Mouse (Mus musculus) NIH3T3 (cell line): Measurements from ENCODE around the gene Fgf11.
A peak's percentile ranks its signal among the peaks of the same experiment; 100 is the strongest.

ENCODE experiments used
- DNase-seq: peaks from one replicate; pipeline ENCODE4 v3.0.0-alpha.2; 2012; ENCODE audit warnings: low read depth

The Fgf11 gene

DNA sequence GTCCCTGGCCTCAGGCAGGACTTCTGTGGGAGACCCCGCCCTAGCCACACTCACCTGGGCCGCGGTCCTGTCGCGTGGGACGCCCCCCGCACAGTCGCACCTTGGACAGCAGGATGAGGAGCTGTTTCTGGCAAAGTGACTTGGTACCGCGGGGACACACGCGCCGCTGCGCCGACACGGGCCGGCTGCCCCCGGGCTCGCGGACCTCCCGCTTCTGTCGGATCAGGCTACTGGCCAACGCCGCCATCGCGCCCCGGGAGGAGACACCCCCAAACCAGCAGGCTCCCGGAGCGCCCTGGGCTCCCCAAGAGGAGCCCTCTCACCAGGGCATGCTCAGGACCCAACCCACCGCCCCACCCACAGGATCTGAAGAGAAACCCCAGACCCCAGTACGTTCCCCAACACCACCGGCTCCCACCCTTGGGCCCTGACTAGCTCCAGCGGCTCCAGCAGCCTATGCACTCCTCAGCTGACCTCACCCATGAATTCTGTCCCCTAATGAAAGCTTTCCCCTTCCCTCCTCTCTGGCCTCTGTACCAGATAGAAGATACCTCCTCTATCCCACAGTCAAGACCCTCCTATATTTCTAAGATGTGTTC is at the start of gene Fgf11:
Fgf11 (minus strand) TSS at position 479 of the 599 bp plus-strand sequence.
- no peak for DNase-seq

DNA sequence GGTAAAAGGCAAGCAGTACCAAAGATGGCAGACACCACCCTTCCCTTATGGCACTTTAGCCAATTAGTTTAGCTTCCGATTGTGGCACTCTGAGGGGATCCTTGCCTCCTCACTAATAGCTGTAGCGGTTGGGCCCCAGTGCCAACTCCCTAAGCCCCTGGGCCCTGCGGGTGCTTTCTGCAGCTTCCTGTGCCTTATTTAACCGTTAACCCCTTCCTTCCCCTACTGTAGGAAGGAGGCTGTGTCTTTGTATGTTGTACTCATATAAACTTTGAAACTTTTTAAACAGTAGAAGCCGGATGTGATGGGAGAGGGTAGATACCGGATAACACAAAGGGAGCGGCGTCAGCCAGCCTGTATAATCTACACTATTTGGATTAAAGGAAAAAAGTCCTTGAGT is 49.1 kb upstream of the Fgf11 start:
- DNase-seq = no peak

DNA sequence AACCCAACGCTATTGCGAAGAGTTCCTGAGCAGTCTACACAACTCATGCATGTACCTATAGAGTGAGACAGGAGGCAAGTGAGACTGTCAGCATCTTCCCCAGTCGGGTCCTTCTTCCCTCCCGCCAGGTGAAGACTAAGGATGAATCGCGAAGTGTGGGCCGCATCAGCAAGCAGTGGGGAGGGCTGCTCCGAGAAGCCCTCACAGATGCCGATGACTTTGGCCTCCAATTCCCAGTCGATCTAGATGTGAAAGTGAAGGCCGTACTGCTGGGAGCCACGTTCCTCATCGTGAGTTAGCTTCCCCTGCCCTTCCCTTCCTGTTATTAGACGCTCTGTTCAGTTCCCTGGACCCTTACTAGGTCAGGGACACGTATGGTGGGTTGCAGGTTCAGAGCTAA is 48.2 kb upstream of the Fgf11 start:
- no peak for DNase-seq

DNA sequence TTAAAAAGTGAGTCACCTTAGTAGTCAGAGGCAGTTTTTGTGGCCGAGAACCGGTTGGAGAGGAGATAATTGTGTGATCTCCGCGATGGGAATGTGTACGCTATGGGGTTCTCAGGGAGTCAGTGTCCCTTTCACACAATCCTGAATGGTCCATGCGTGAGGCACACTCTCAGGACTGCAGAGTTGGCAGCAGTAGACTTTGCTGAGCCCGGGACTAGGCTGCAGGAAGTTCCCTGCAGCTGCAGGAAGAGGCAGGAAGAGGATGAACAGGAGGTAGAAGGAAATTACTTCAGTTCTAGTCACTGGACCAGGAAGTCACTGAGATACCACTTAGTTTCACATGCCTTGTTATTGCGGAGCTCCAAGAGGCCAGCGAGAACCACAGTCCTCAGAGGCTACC is 47.5 kb upstream of the Fgf11 start:
- DNase-seq = no peak

DNA sequence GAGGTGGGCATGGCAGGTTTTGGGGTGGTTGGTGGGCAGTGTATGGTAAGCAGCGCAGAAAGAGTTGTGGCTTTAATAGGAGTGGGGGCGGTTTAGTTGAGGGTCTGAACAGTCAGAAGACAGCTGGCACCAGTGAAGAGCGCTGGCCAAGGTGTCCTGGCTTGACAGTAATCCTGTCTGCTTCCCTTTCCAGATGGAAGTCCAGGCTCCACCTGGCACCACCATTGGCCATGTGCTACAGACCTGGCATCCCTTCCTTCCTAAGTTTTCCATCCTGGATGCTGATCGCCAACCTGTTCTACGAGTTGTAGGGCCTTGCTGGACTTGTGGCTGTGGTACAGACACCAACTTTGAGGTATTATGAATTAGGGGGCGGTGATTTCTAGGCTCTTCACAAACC is 46.4 kb upstream of the Fgf11 start:
- no peak for DNase-seq

DNA sequence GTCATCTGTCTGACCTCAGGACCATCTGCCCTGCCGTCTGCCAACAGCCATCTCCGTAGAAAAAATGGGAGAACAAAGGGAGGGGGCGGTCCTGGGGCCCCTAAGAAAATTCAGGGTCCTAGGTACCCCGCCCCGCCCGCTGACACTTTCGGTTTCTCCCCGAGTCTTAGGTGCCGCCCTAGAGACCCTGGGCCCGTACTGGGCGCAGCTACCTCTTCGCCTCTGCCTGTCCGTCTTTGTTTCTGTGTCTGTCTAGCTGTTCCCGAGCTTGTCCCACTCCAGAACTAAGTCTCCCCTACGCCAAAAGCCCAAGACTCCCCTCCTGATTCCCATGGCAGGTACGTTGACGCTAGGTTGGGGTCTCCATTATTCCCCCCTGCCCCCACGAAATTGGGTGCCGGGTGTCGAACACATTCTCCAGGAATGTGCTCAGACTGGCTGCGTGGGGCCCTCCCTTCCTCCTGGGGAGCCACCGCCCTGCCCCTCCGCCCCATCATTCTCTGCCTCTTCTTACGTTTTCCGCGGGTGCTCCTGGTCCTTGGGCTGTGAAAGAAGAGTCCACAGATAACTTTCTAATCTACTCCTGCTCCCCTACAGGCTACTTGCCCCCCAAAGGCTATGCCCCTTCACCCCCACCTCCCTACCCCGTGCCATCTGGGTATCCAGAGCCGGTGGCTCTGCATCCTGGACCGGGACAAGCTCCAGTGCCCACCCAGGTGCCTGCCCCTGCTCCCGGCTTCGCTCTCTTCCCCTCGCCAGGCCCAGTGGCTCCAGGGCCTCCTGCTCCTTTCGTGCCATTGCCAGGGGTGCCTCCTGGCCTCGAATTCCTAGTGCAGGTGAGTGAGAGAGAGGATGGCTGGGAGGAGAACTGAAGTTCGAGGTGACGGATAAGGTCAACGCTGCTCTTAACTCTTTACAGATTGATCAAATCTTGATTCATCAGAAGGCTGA is 45.4 kb upstream of the Fgf11 start:
- DNase-seq = peak; percentile 73

DNA sequence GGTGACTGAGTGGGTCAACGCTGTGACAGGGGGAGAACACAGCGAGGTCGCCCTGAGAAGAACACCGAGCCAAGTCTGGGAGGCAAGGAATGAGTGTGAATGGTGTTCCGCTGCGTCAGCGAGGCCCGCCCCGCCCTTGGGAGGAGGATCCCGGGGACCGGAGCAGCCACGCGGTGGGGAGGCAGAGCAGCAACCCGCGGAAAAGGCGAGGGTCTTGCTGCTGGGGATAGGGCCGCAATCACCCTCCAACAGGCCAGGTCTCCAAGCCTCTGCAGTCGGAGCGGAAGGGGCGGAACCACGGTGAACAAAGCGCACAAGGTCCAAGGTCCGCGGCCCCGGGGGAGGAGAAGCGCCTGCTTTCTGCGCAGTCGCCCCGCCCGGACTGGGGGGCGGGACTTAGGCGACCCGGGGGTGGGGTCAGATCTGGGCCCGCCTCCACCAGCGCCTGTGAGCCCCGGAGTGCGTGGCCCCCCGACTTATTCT is 44.6 kb upstream of the Fgf11 start, which contains the start of gene Plscr3:
Plscr3 (plus strand) TSS at position 179 of the 483 bp plus-strand sequence.
- peak; percentile 94 for DNase-seq

DNA sequence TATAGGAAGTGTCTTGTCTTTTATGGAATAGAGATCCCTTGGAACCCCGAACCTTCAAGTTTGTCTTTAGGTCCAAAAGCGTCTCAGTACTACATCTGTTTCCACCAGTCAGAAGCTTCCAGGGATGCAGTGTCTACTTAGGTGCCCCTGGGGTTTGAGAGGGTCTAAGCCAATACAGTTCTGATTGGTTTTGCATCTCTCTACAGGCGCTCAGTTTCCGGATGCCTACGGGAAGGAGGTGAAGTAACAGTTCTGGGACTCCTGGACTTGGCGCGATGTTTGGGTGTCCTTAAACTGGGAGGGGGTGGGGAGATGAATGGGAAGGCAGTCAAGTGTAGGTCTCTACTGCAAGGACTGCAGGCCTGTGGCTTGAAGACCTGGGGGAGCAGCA is 37.1 kb upstream of the Fgf11 start:
- peak; percentile 69 for DNase-seq

DNA sequence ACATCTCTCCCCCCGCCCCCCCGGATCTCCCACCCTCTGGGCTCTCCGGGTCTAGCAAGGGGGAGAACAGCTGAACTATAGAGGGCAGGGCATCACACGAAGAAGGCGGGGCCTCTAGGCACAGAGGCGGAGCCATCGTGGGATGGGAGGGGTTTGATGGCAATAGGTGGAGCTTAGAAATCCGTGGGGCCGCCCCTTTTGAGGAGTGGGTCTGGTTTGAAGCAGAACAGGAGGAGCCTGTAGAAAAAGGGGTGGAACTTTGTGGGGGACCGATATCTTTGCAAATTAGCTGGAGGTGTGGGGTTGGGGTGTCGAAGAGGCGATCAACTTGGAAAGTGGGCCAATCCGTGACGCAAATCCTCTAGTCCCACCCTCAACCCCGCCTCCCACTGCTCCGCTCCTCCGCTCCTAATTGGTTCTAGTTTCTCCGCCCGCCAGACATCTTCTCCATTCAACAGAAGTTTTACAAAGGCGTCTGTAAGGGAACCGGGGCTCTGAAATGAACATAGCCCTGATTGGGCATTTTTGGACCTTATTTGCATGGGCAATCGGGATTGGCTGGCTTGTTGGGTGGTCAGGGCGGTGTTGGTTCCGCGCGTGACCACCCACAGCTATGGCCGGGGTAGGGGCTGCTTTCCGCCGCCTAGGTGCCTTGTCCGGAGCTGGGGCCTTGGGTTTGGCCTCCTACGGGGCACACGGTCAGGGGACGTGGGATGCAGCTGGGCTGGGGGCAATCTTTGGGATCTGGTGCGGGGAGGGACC is 36.5 kb upstream of the Fgf11 start, which contains the start of gene Tmem256:
Tmem256 (plus strand) TSS at position 563 of the 762 bp plus-strand sequence.
- peak; percentile 98 for DNase-seq

DNA sequence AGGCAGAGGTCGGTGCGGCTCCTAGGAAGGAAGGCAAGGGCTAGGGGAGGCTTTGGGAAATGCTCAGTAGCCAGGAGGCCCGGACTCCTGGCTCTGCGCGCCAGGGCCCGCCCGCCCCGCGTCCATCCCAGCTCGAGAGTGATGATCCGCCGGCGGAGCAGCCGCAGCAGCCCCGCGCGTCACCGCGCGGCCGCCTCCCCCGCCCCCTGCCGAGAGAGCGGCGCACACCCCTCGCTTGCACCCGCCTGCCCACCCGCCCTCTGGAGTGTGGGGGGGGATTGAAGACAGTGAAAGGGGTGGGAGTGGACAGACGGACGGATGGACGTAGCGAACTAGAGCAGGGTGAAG is 35.9 kb upstream of the Fgf11 start, which contains the start of gene Nlgn2:
Nlgn2 (minus strand) TSS at position 181 of the 348 bp plus-strand sequence.
- no peak for DNase-seq

DNA sequence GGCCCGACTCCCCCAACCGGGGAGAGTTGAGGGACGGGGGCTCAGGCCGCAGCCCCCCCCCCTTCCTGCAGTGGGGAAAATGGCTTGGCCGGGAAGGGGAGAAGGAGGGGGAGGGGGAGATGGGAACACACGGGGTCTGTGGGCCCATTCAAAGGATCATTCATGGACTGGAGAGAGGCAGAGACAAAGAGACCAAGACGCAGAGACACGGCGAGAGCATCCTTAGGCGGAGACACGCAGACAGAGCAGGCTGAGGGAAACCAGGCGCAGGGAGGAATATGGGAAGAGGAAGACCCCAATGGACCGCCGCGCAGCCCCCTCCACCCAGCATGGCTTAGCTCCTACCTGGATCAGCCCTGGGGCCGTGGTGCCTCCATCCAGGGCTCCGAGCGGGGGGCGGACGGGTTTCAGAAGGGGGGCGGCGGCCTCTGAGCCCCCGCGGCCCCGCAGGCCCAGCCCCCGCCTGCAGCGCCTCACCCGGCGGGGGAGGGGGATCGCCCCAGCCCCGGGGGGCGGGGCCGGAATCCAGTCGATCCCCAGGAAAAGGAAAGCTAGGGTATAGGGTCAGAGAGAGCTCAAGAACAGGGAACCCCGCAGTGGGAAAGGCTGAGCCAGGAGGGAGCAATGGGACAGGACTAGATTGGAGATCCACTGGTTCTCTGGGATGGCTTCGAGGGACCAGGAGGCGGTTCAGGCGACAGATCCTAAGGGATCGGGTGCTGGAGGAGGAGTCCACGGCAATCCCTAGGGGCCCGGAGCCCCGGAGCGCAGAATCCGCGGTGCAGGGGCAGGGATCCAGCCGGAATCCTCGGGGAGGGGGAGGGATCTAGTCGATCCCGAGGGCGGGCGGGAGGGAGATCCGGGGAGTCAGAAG is 35.3 kb upstream of the Fgf11 start:
- peak; percentile 66 for DNase-seq

DNA sequence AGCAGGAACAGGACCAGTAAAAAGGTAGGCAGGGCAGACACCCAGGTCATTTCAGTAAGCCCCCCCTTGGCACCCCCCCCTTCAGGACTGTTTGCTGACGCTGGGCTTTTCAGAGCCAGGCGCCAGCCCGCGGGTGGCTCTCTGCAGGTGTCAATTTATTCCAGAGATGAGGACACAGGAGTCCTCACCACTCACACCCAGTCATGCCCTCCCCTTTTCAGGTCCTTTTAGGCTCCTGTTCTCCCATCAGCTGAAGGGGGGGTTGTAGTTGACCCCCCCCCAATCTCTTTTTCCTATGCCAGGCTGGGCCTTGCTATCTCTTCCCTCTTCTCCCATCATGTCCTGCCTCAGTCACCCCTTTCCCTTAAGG is 34.3 kb upstream of the Fgf11 start:
- DNase-seq = no peak

DNA sequence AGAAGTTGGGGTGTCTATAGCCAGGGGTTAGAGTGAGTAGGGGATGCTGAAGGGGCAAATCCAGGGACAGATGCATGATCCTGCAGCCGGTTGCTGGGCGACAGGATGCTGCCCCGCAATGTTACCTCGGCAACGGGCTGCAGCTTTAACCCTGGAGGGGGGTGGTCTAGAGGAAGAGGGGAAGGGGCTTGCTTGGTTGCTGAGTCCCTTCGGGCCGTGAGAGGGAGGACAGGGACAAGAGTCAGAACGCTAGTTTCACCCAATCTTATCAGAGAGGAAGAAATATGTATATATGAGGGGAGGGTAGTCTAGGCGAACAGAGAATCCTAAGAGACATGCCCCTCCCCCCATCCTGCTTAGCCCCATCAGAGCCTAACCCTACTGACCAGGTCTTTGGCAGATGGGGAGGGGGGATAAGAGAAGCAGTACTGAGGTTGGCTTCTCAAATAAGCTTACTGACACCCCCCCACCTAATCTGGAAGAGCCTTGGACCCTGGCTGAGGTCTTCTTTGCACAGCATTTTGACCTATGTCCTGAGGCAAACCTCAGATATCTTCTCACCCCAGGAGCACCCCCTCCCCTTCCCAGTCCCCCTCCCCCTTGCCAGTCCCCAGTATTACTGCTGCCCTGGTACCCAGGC is 33.8 kb upstream of the Fgf11 start:
- DNase-seq = no peak

DNA sequence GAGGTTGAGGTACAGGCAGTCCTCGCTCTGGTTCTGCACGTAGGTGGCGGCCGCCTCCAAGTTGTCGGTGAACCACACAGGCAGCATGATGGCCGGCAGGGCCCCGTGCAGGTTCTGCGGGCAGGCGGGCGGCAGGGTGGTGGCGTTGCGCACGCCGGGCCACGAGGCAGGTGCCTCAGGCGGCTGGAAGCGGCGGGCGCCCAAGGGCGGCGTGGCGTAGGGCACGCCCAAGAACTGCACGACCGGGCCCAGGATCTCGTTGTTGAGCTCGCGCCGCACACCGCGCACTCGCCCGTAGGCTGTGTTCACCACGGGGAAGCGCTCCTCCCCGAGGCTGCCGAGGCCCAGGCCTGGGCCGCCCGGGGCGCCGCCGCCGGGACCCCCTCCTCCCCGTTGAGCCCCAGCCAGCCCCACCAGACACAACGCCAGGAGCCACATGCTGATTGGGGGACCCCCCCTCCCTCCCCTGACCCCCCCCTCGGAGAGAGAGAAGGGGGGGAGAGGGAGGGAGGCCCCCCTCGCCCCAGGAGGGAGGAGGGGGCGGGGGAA is 32.4 kb upstream of the Fgf11 start:
- no peak for DNase-seq

DNA sequence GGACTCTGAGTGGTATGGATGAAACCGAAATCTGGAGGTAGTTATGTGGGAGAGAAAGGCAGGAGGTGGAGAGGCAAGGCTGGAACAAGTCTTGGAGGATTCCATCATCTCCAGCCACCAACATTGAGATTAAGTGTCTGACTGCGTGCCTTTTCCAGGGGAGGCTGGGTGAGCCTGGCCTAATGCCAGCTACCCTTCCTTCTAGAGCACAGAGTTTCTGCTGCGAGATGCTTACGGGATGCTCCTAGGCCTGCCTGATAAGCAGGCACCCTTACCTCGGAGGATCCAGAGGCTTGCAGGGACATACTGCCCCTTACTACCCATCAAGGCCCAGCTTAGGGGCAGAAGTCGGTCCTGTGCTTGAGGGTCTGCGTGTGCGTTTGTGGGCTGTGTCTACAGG is 31.9 kb upstream of the Fgf11 start:
- DNase-seq = no peak

DNA sequence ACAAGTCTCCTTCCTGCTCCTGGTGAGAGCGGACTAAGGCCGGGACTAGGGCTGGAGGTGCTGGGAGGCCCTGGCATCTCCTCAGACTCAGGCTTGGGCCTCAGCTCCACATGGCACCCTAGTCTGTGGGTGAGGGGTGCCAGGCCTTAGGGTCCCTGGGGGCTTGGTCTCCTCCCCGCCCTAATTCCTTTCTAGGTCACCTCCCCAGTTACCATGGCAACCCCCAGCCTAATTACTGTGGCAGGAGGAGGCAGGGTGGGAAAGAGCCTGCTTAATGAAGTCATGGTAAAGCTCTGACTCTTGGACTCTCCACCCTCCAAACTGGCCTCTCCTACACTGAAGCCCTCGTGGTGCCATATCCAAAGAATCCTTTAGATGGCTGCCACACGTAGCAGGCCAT is 27.2 kb upstream of the Fgf11 start:
- no peak for DNase-seq

DNA sequence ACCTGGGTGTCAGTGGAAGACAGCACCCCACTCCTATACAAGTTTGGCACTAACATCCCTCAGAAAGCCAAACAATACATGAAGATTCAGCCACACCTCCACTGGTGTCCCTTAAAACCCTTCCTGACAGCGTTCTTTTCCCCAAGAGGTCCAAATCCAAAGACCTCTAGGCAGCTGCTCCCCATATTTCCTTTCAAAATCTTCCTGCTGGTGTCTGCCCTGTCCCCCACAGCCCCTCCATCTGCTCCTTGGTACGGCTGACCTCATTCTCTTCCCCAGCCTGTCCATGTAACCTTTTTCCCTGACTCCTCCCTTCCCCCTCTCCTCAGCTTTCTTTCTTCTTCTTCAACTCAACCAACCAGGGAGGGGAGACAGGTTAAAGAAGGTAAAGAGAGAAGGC is 21.8 kb upstream of the Fgf11 start:
- DNase-seq = no peak

DNA sequence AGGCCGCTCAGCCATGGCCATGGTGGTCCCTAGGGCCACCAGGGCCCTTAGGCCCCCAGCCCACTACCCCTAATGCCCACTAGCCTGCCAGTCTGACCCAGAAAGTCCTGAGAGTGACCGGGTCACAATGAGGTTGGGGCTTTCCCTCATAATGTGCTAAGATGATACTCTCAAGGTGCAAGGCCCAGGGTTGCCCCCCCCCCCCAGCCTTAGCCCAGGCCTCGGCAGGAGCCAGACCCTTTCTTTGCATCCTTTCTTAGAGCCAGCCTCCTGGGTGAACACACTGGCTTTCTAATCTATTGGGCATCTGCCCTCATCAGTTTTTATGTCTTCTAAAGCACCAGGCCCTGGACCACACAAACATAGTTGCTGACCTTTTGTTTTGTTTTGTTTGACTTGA is 20.4 kb upstream of the Fgf11 start, which contains the start of gene Spem1:
Spem1 (minus strand) TSS at position 101 of the 400 bp plus-strand sequence.
- no peak for DNase-seq

DNA sequence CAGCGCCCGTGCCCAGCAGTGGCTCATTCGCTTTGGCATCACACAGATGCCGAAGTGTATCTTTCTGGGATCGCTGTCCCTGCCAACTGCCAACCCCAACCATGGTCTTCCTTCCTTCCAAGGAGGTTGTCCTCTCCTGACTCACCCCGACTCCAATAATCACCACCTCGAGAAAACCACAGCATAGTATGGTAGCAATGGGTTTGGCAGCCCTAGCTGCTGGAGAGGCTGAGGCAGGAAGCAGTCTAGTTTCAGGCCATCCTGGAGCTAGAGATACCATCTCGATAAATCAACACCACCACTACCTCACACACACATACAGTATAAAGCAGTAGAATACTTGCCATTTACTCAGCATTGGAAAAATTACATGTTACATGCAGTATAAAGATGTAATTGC is 17.2 kb upstream of the Fgf11 start:
- DNase-seq = no peak

DNA sequence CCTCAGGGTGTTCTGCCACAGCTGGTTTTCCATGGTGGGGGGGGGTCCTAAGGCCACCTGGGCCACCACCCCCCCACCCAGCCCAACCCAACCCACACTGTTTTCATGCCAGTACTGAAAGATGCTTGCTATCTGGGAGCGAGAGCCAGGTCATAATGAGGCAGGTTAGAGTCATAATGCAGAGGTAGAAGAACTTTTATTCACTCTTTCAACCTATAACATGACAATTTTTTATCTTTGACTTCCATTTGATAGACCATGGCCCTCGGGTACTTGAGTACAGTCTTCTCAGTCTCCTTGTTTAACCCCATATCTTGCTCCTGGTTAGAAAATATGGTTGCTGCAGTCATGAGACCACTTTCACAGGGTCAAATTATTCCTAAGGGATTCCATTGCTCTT is 16.7 kb upstream of the Fgf11 start, which contains the start of gene Spem2:
Spem2 (minus strand) TSS at position 101 of the 400 bp plus-strand sequence.
- no peak for DNase-seq
